Mouse (Mus musculus) heart, postnatal 10 days (tissue): Measurements from ENCODE around the gene Olfr768. TPM values are rescaled to one million over a fixed set of nuclear protein-coding genes. Genes with fewer than 3 reads are reported as not detected.
"Not testable (repeated sequence)": the region's sequence is repeated elsewhere in the genome, so short reads cannot be mapped to it uniquely, and the experiment has no call there.

ENCODE experiments used
- DNase-seq, 2 experiments: peaks; one replicate each; pipeline ENCODE4 v3.0.0; 2021
- intact Hi-C: fragments of 180-260 bp; cut with DNase I; formaldehyde crosslinking; loops from one replicate; pipeline ENCODE4 v1.15.1; 2025
- total RNA-seq, 2 experiments: library from RNA; stranded (reverse); gene quantifications; 2 replicates each; pipeline ENCODE4 v1.2.3; 2021

The Olfr768 gene
- not detected for total RNA-seq

DNA sequence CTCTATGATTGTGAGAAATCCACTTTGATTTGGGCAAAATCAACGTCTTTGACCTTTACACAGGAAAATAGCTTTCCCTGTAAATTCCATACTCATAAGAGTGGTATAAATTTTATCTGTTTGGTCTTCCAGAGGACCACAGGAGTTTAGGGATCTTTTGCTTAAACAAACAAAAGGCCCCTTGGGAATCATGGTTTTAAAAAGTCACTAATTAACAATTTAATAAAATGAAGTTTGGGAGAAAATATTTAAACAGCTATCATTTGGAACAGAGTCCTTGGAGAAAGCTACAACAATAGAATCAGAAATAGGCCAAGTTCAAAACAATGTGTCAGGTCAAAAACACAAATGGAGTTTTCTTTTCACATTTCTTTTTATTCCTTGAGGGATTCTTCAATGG lies at the start of gene Olfr768:
TSS of gene Olfr768 (minus strand) at position 101 of the 400 bp plus-strand sequence.
- DNase-seq, result no peak
- intact Hi-C loops, result no loop called here

DNA sequence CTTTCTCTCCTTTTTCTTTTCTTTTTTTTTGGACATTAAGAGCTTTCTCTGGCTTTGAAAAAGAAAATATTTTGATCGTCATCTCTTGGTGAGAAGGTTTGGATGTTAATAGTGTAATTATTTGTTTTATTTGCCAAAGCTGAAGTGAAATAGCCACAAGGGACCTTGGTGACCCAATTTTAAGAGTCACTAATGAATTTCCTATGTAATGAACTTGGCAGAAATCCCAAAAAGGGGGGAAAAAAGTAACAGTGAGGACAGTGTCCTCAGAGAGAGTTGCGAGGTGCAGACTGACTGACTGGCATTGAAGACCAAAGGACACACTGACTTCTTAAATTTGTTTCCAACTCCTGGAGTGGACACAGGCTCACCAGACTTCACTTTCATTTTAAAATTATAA lies 39.7 kb upstream of the Olfr768 start, which contains the start of gene Olfr770:
TSS of gene Olfr770 (minus strand) at position 101 of the 400 bp plus-strand sequence.
- intact Hi-C loops, result no loop called here
- no peak for DNase-seq

DNA sequence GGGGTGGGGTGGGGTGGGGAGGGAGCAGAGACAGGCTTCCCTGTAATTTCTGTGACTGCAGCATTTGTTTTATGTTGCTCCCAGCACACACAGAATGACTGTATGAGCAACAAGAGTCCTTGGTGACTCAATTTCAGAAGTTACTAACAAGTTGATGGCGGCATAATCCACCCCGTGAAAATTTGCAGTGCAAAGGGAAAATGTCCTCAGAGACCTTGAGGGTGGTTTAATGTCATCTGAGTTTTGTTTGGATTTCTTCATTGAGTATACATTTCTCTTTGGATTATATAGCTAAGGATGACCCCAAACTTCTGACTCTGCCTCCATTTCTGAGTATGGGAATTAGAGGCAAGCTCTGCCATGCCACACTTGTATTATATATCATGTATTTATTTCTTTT lies 18.6 kb upstream of the Olfr768 start, which contains the start of gene Olfr769:
TSS of gene Olfr769 (minus strand) at position 101 of the 400 bp plus-strand sequence.
- intact Hi-C loops, result no loop called here
- DNase-seq, result no peak

- intact Hi-C loops, result no loop called here
- DNase-seq, result no peak
These were observed 16.0 kb upstream of the Olfr768 start for GRCm38 (mm10) chr10:129115146-129115545.

- DNase-seq, result no peak
- intact Hi-C loops, result no loop called here
These were observed 2.1 kb upstream of the Olfr768 start for GRCm38 (mm10) chr10:129101231-129101630.

DNA sequence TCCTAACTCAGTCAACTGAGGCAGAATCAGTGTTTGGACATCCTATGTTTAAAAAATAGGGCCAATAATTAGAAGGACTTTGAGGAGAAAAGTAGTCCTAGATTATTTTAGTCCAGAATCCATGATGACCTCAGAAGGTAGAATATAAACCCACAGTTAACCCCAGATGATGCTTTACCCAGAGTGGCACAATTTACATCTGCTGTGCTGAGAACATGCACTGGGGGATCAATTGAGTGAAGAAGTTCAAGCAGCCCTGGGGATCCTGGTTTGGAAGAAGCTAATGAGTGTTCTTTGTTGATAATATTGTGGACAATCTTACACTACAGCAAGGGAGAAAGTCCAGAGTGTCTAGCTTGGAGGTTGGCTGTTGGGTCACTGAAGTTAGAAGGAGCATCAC lies 16.4 kb downstream of the Olfr768 start, which contains the start of gene Olfr767:
TSS of gene Olfr767 (minus strand) at position 101 of the 400 bp plus-strand sequence.
- intact Hi-C loops, DNase-seq: not testable (repeated sequence)

- intact Hi-C loops, result no loop called here
- no peak for DNase-seq
These were observed 30.3 kb downstream of the Olfr768 start, which contains the start of gene Olfr766-ps1 for GRCm38 (mm10) chr10:129068877-129069276. Gene Olfr766-ps1, minus strand, starts transcription at chr10:129068977.

GRCm38 (mm10) chr10:129049898-129050297 lies 49.3 kb downstream of the Olfr768 start, which contains the start of gene Olfr765:
Gene Olfr765, minus strand, starts transcription at chr10:129049998.
- DNase-seq, intact Hi-C loops: not testable (repeated sequence)

Other genes starting within 250 kb of the Olfr768 start
- gene Gdf11, start 207.7 kb downstream of the Olfr768 start, total RNA-seq, result 1 to 10 TPM; 3.1 to 4.0 TPM
- gene Cd63, start 198.4 kb downstream of the Olfr768 start, total RNA-seq, result 100 to 1,000 TPM; 203 to 239 TPM
- gene Rdh5, start 176.5 kb downstream of the Olfr768 start, total RNA-seq, result 1 to 10 TPM; 5.9 to 9.7 TPM
- gene Bloc1s1, start 175.3 kb downstream of the Olfr768 start, total RNA-seq, result 100 to 1,000 TPM; 188 to 198 TPM
- 100 to 1,000 TPM; 125 to 136 TPM for gene Itga7, start 165.6 kb downstream of the Olfr768 start, total RNA-seq
- gene Mettl7b, start 138.4 kb downstream of the Olfr768 start, total RNA-seq, result not detected
- gene Olfr9, start 109.9 kb downstream of the Olfr768 start, total RNA-seq, result not detected
- gene Olfr763, start 88.6 kb downstream of the Olfr768 start, total RNA-seq, result not detected
- gene Olfr764-ps1, start 59.5 kb downstream of the Olfr768 start, total RNA-seq, result not detected
- not detected for gene Olfr765, start 49.4 kb downstream of the Olfr768 start, total RNA-seq
- not detected for gene Olfr766-ps1, start 30.4 kb downstream of the Olfr768 start, total RNA-seq
- not detected for gene Olfr767, start 16.5 kb downstream of the Olfr768 start, total RNA-seq
- gene Olfr769, start 18.5 kb upstream of the Olfr768 start, total RNA-seq, result not detected
- not detected for gene Olfr770, start 39.6 kb upstream of the Olfr768 start, total RNA-seq
- not detected for gene Olfr771, start 65.4 kb upstream of the Olfr768 start, total RNA-seq
- gene Olfr772, start 78.5 kb upstream of the Olfr768 start, total RNA-seq, result not detected
- gene Olfr773, start 88.0 kb upstream of the Olfr768 start, total RNA-seq, result not detected
- gene Olfr774, start 136.8 kb upstream of the Olfr768 start, total RNA-seq, result not detected
- not detected for gene Olfr775, start 149.0 kb upstream of the Olfr768 start, total RNA-seq
- gene Olfr776, start 159.8 kb upstream of the Olfr768 start, total RNA-seq, result not detected
- gene Olfr777, start 172.1 kb upstream of the Olfr768 start, total RNA-seq, result not detected
- gene Olfr780, start 218.7 kb upstream of the Olfr768 start, total RNA-seq, result not detected
- gene Olfr781, start 229.5 kb upstream of the Olfr768 start, total RNA-seq, result not detected
- gene Olfr782, start 249.5 kb upstream of the Olfr768 start, total RNA-seq, result not detected